Comparison of ENCODE assay signal across 9 mouse cellular contexts in genomic region chr6:86545236-86545635, GRCm38 (mm10). TPM values are rescaled to one million over a fixed set of nuclear protein-coding genes. Genes with fewer than 3 reads are reported as not detected.
A peak's percentile ranks its signal among the peaks of the same experiment; 100 is the strongest.
DNase-seq lines count a peak whose midpoint lies in the region; ATAC-seq lines count a peak whose summit lies in the region.
"Had no signal": no experiment of that assay in that cellular context is flagged by ENCODE, and none has a peak within 500 bp of the region (broad histone marks: within the 10 kb centered on the region; RNA-seq: fewer than 3 reads in every experiment).

No protein-coding gene starts in this region.

- H3K4me3 ChIP-seq in midbrain, embryonic 14.5 days (replicated peaks; ENCODE audit: low read depth, low read length), result no peak overlapping the region
- no peak overlapping the region for H3K4me3 ChIP-seq in midbrain, embryonic 13.5 days (replicated peaks)
- H3K4me3 ChIP-seq in liver, embryonic 15.5 days (replicated peaks), result no peak overlapping the region
- H3K4me3 ChIP-seq in forebrain, embryonic 16.5 days (replicated peaks; ENCODE audit: low read length), result no peak overlapping the region
- H3K4me3 ChIP-seq: heart, embryonic 15.5 days had no signal

- no peaks in the 10 kb centered on the region for H3K27me3 ChIP-seq in midbrain, embryonic 14.5 days (ENCODE audit: control insufficient read depth, insufficient read depth, low read length)
- no peaks in the 10 kb centered on the region for H3K27me3 ChIP-seq in midbrain, embryonic 13.5 days
- H3K27me3 ChIP-seq in liver, embryonic 15.5 days, result no peaks in the 10 kb centered on the region
- H3K27me3 ChIP-seq in forebrain, embryonic 16.5 days (replicated peaks; ENCODE audit: control insufficient read depth, insufficient read depth, low read length), result no peaks in the 10 kb centered on the region
- H3K27me3 ChIP-seq: heart, embryonic 15.5 days had no signal

- no peak overlapping the region for H3K27ac ChIP-seq in midbrain, embryonic 14.5 days (replicated peaks; ENCODE audit: low read depth, low read length)
- no peak overlapping the region for H3K27ac ChIP-seq in midbrain, embryonic 13.5 days
- H3K27ac ChIP-seq in liver, embryonic 15.5 days (replicated peaks), result 0 out of 2 replicates have a peak overlapping the region, but pooled peaks have one; percentile 29
- no peak overlapping the region for H3K27ac ChIP-seq in forebrain, embryonic 16.5 days (ENCODE audit: low read length)
- H3K27ac ChIP-seq: heart, embryonic 15.5 days had no signal

- H3K36me3 ChIP-seq in midbrain, embryonic 14.5 days (ENCODE audit: control insufficient read depth, insufficient read depth, low read length), result peaks cover 67% of the 10 kb centered on the region
- H3K36me3 ChIP-seq in midbrain, embryonic 13.5 days, result peaks cover 79% of the 10 kb centered on the region
- peaks cover 42% of the 10 kb centered on the region for H3K36me3 ChIP-seq in liver, embryonic 15.5 days (replicated peaks)
- H3K36me3 ChIP-seq in forebrain, embryonic 16.5 days (ENCODE audit: control insufficient read depth, insufficient read depth), result peaks cover 28% of the 10 kb centered on the region

- ATAC-seq in cerebellum, adult (ENCODE audit: insufficient number of reproducible peaks, low FRiP score, low TSS enrichment), result no peak
- ATAC-seq in midbrain, embryonic 14.5 days (ENCODE audit: low FRiP score, low TSS enrichment), result no peak
- no peak for ATAC-seq in midbrain, embryonic 13.5 days
- no peak for ATAC-seq in liver, embryonic 15.5 days (ENCODE audit: insufficient read depth)
- ATAC-seq in forebrain, embryonic 16.5 days, result no peak

- H3K4me2 ChIP-seq in midbrain, embryonic 14.5 days (ENCODE audit: low read length), result no peak overlapping the region
- H3K4me2 ChIP-seq in midbrain, embryonic 13.5 days (replicated peaks), result no peak overlapping the region
- no peak overlapping the region for H3K4me2 ChIP-seq in liver, embryonic 15.5 days
- H3K4me2 ChIP-seq in forebrain, embryonic 16.5 days (ENCODE audit: low read length), result no peak overlapping the region
- H3K4me2 ChIP-seq: heart, embryonic 15.5 days had no signal

- no peaks in the 10 kb centered on the region for H3K4me1 ChIP-seq in midbrain, embryonic 14.5 days (ENCODE audit: control insufficient read depth, insufficient read depth, low read length)
- H3K4me1 ChIP-seq in midbrain, embryonic 13.5 days (replicated peaks), result no peaks in the 10 kb centered on the region
- H3K4me1 ChIP-seq in liver, embryonic 15.5 days (replicated peaks), result peaks cover 26% of the 10 kb centered on the region
- no peaks in the 10 kb centered on the region for H3K4me1 ChIP-seq in forebrain, embryonic 16.5 days (replicated peaks; ENCODE audit: control insufficient read depth, insufficient read depth, low read length)
- H3K4me1 ChIP-seq: heart, embryonic 15.5 days had no signal

- no peaks in the 10 kb centered on the region for H3K9me3 ChIP-seq in midbrain, embryonic 14.5 days (ENCODE audit: control insufficient read depth, low read length)
- no peaks in the 10 kb centered on the region for H3K9me3 ChIP-seq in midbrain, embryonic 13.5 days
- H3K9me3 ChIP-seq in liver, embryonic 15.5 days (replicated peaks), result no peaks in the 10 kb centered on the region
- no peaks in the 10 kb centered on the region for H3K9me3 ChIP-seq in forebrain, embryonic 16.5 days (ENCODE audit: control insufficient read depth, low read length)
- H3K9me3 ChIP-seq: heart, embryonic 15.5 days had no signal

- H3K9ac ChIP-seq in midbrain, embryonic 14.5 days (replicated peaks; ENCODE audit: low read length), result no peak overlapping the region
- H3K9ac ChIP-seq in midbrain, embryonic 13.5 days (replicated peaks), result no peak overlapping the region
- H3K9ac ChIP-seq in liver, embryonic 15.5 days, result no peak overlapping the region
- H3K9ac ChIP-seq in forebrain, embryonic 16.5 days (replicated peaks; ENCODE audit: low read depth, low read length), result no peak overlapping the region
- H3K9ac ChIP-seq: heart, embryonic 15.5 days had no signal

- peak; percentile 38 for DNase-seq in cerebellum, adult 11-12 months
- peak; percentile 75 for DNase-seq in midbrain, embryonic 14.5 days
- DNase-seq in cerebellum, postnatal 10 days, result peak; percentile 54 to 63
- DNase-seq in thymus, postnatal 25 days, result peak; percentile 29

- 60% methylated on average over 4 of the region's 4 CpGs for WGBS in midbrain, embryonic 14.5 days
- WGBS in midbrain, embryonic 13.5 days, result 54% methylated on average over 4 of the region's 4 CpGs
- 43% methylated on average over 4 of the region's 4 CpGs for WGBS in liver, embryonic 15.5 days (ENCODE audit: insufficient replicate concordance)
- 51% methylated on average over 4 of the region's 4 CpGs for WGBS in forebrain, embryonic 16.5 days

RNA-seq across cellular contexts. Expression of gene Pcbp1, which starts 19.1 kb away (rescaled TPM):
- polyA plus RNA-seq in midbrain, embryonic 14.5 days (2014; fragmentation: Nextera tagmentation; extraction: Ambion mirVana), result 289 and 325 TPM in 2 replicates
- polyA plus RNA-seq in midbrain, embryonic 13.5 days (2015; fragmentation: Nextera tagmentation; extraction: Ambion mirVana), result 246 and 342 TPM in 2 replicates
- 253 and 255 TPM in 2 replicates for polyA plus RNA-seq in liver, embryonic 15.5 days (2015; fragmentation: Nextera tagmentation; extraction: Ambion mirVana)
- 256 and 326 TPM in 2 replicates for polyA plus RNA-seq in forebrain, embryonic 16.5 days (2015; fragmentation: Nextera tagmentation; extraction: Ambion mirVana)
